In genomic region chr1:75479635-75479989, GRCm38 (mm10) we compare ENCODE assay signal across 8 mouse cellular contexts. TPM values are rescaled to one million over a fixed set of nuclear protein-coding genes. Genes with fewer than 3 reads are reported as not detected.
DNase-seq lines count a peak whose midpoint lies in the region; ATAC-seq and TF ChIP-seq lines count a peak whose summit lies in the region.

No protein-coding gene starts in this region.

- no peak for DNase-seq in layer of hippocampus, adult 2 months (ENCODE audit: low spot score in 2 of 2)
- no peak for DNase-seq in layer of hippocampus, adult 9-11 months
- DNase-seq in hindbrain, postnatal 0 days (ENCODE audit: low spot score) = peak; percentile 32
- no peak for DNase-seq in layer of hippocampus, postnatal 25 days (ENCODE audit: extremely low spot score in 1 of 2, low spot score in 1 of 2)
- no peak for DNase-seq in adrenal gland, adult 2 months

- 1% methylated on average over 24 of the region's 24 CpGs for WGBS in embryonic facial prominence, embryonic 12.5 days
- under 1% methylated on average over 19 of the region's 24 CpGs for WGBS in hindbrain, postnatal 0 days

- no peak for TF ChIP-seq CTCF in layer of hippocampus, adult 2 months (conservative IDR thresholded peaks at IDR 0.05)
- no peak; the same call in 1 of the 2 replicates for TF ChIP-seq CTCF in hindbrain, postnatal 0 days (IDR thresholded peaks at IDR 0.05; ENCODE audit: low read depth)

- H3K4me3 ChIP-seq in layer of hippocampus, adult 2 months = peak overlapping the region; percentile 92
- peak overlapping the region; percentile 73 for H3K4me3 ChIP-seq in embryonic facial prominence, embryonic 12.5 days
- peak overlapping the region; percentile 61 for H3K4me3 ChIP-seq in hindbrain, postnatal 0 days (ENCODE audit: low read length)
- peak overlapping the region; percentile 28 for H3K4me3 ChIP-seq in myocyte

- peaks cover 23% of the 10 kb centered on the region for H3K4me1 ChIP-seq in embryonic facial prominence, embryonic 12.5 days
- peaks cover 9% of the 10 kb centered on the region; the same call in 1 of the 2 replicates for H3K4me1 ChIP-seq in hindbrain, postnatal 0 days (ENCODE audit: insufficient read depth, low read length)

- H3K36me3 ChIP-seq in embryonic facial prominence, embryonic 12.5 days = peaks cover 20% of the 10 kb centered on the region
- H3K36me3 ChIP-seq in hindbrain, postnatal 0 days (ENCODE audit: insufficient read depth, low read length) = peaks cover 37% of the 10 kb centered on the region
- peaks cover 4% of the 10 kb centered on the region for H3K36me3 ChIP-seq in myocyte (ENCODE audit: control insufficient read depth, insufficient read depth)

- peaks cover 6% of the 10 kb centered on the region for H3K79me2 ChIP-seq in myocyte (ENCODE audit: control insufficient read depth, insufficient read depth)

- no peaks in the 10 kb centered on the region for H3K9me3 ChIP-seq in embryonic facial prominence, embryonic 12.5 days
- no peaks in the 10 kb centered on the region for H3K9me3 ChIP-seq in hindbrain, postnatal 0 days (ENCODE audit: low read length)

- H3K27ac ChIP-seq in layer of hippocampus, adult 2 months = peak overlapping the region; percentile 97
- no peak overlapping the region for H3K27ac ChIP-seq in embryonic facial prominence, embryonic 12.5 days
- H3K27ac ChIP-seq in hindbrain, postnatal 0 days = peak overlapping the region; percentile 79

- no peak overlapping the region for H3K9ac ChIP-seq in embryonic facial prominence, embryonic 12.5 days
- peak overlapping the region; percentile 80 for H3K9ac ChIP-seq in hindbrain, postnatal 0 days (replicated peaks; ENCODE audit: low read length)

- peak overlapping the region; percentile 87 for H3K4me2 ChIP-seq in embryonic facial prominence, embryonic 12.5 days (replicated peaks)
- peak overlapping the region; percentile 78 for H3K4me2 ChIP-seq in hindbrain, postnatal 0 days (ENCODE audit: low read depth, low read length)
- H3K4me2 ChIP-seq in myocyte (ENCODE audit: low read depth) = peak overlapping the region; percentile 67

- TF ChIP-seq POLR2A in myocyte (IDR thresholded peaks at IDR 0.05; ENCODE audit: insufficient read length, low read depth) = no peak

- H3K27me3 ChIP-seq in embryonic facial prominence, embryonic 12.5 days = peaks cover 45% of the 10 kb centered on the region
- no peaks in the 10 kb centered on the region for H3K27me3 ChIP-seq in hindbrain, postnatal 0 days (ENCODE audit: insufficient read depth, low read length)
- H3K27me3 ChIP-seq in myocyte (ENCODE audit: control insufficient read depth, insufficient read depth, insufficient read length) = peaks cover 6% of the 10 kb centered on the region

- ATAC-seq in embryonic facial prominence, embryonic 12.5 days (ENCODE audit: insufficient number of reproducible peaks, insufficient read depth, low FRiP score, low TSS enrichment) = no peak; the same call in 1 of the 2 replicates
- no peak for ATAC-seq in hindbrain, postnatal 0 days
- no peak for ATAC-seq in megakaryocyte progenitor cell, adult 5-6 weeks (replicated peaks; ENCODE audit: poor library complexity)

- peak overlapping the region; percentile 53 for H3ac ChIP-seq in myocyte (ENCODE audit: control insufficient read depth, insufficient read length)

TF ChIP-seq in myocyte, 11 proteins besides CTCF, POLR2A, EP300 and RAD21:
- TF ChIP-seq TCF12 (IDR thresholded peaks at IDR 0.05; ENCODE audit: insufficient read depth, poor library complexity, severe bottlenecking) (no peak), SRF (IDR thresholded peaks at IDR 0.05; ENCODE audit: control insufficient read depth, insufficient read length, low read depth) (no peak)

RNA-seq across cellular contexts. Expression of gene Tmem198, which starts 0.3 kb away (rescaled TPM):
- 10 to 100 TPM; 64.0 to 65.4 TPM for total RNA-seq in layer of hippocampus, adult 2 months (2021)
- 2.5 and 3.1 TPM in 2 replicates for polyA plus RNA-seq in embryonic facial prominence, embryonic 12.5 days (2016; fragmentation: Nextera tagmentation; extraction: Ambion mirVana)
- total RNA-seq in hindbrain, postnatal 0 days (2014; rRNA removed) = 52.7 and 69.3 TPM in 2 replicates
- polyA plus RNA-seq in hindbrain, postnatal 0 days (2015; fragmentation: Nextera tagmentation; extraction: Ambion mirVana) = 33.9 and 36.4 TPM in 2 replicates
- polyA plus RNA-seq in myocyte (2012; fragmentation: generic; extraction: Trizol) = 0.78 TPM
- total RNA-seq in layer of hippocampus, postnatal 25 days (2021) = 10 to 100 TPM; 70.3 to 73.8 TPM
- total RNA-seq in adrenal gland, adult 2 months (2021) = 1 to 10 TPM; 2.5 to 2.8 TPM
- 15.0 and 17.4 TPM in 2 replicates for polyA plus RNA-seq in adrenal gland, adult 2 months (2012; rRNA removed)
- not detected in 2 replicates for total RNA-seq in megakaryocyte progenitor cell, adult 5-6 weeks (2015)
- total RNA-seq in megakaryocyte progenitor cell, adult 5-6 weeks (2017) = 2.9 TPM in 1 of 2 replicates, not detected in the other

RNA-seq across cellular contexts. Expression of gene Chpf, which starts 0.5 kb away (rescaled TPM):
- total RNA-seq in layer of hippocampus, adult 2 months (2021) = 10 to 100 TPM; 80.5 to 86.6 TPM
- polyA plus RNA-seq in embryonic facial prominence, embryonic 12.5 days (2016; fragmentation: Nextera tagmentation; extraction: Ambion mirVana) = 32.5 and 33.5 TPM in 2 replicates
- total RNA-seq in hindbrain, postnatal 0 days (2014; rRNA removed) = 155 and 173 TPM in 2 replicates
- 55.3 and 55.8 TPM in 2 replicates for polyA plus RNA-seq in hindbrain, postnatal 0 days (2015; fragmentation: Nextera tagmentation; extraction: Ambion mirVana)
- polyA plus RNA-seq in myocyte (2012; fragmentation: generic; extraction: Trizol) = 52.1 TPM
- 10 to 100 TPM; 77.2 to 82.8 TPM for total RNA-seq in layer of hippocampus, postnatal 25 days (2021)
- total RNA-seq in adrenal gland, adult 2 months (2021) = 10 to 100 TPM; 50.9 to 57.8 TPM
- 250 and 268 TPM in 2 replicates for polyA plus RNA-seq in adrenal gland, adult 2 months (2012; rRNA removed)
- 0.27 and 0.83 TPM in 2 replicates for total RNA-seq in megakaryocyte progenitor cell, adult 5-6 weeks (2015)
- 0.57 and 2.0 TPM in 2 replicates for total RNA-seq in megakaryocyte progenitor cell, adult 5-6 weeks (2017)

RNA-seq across cellular contexts. Expression of gene Obsl1, which starts 26.6 kb away (rescaled TPM):
- 10 to 100 TPM; 20.6 to 25.9 TPM for total RNA-seq in layer of hippocampus, adult 2 months (2021)
- 101 and 104 TPM in 2 replicates for polyA plus RNA-seq in embryonic facial prominence, embryonic 12.5 days (2016; fragmentation: Nextera tagmentation; extraction: Ambion mirVana)
- 52.4 and 62.4 TPM in 2 replicates for total RNA-seq in hindbrain, postnatal 0 days (2014; rRNA removed)
- 22.7 and 23.9 TPM in 2 replicates for polyA plus RNA-seq in hindbrain, postnatal 0 days (2015; fragmentation: Nextera tagmentation; extraction: Ambion mirVana)
- 148 TPM for polyA plus RNA-seq in myocyte (2012; fragmentation: generic; extraction: Trizol)
- total RNA-seq in layer of hippocampus, postnatal 25 days (2021) = 10 to 100 TPM; 18.9 to 20.2 TPM
- total RNA-seq in adrenal gland, adult 2 months (2021) = 10 to 100 TPM; 35.9 to 56.6 TPM
- polyA plus RNA-seq in adrenal gland, adult 2 months (2012; rRNA removed) = 81.5 and 101 TPM in 2 replicates
- 1.0 TPM in 1 of 2 replicates, not detected in the other for total RNA-seq in megakaryocyte progenitor cell, adult 5-6 weeks (2015)
- total RNA-seq in megakaryocyte progenitor cell, adult 5-6 weeks (2017) = 0.30 TPM in 1 of 2 replicates, not detected in the other

RNA-seq across cellular contexts. Expression of gene Inha, which starts 27.3 kb away (rescaled TPM):
- 10 to 100 TPM; 15.3 to 16.5 TPM for total RNA-seq in layer of hippocampus, adult 2 months (2021)
- 11.7 and 11.8 TPM in 2 replicates for polyA plus RNA-seq in embryonic facial prominence, embryonic 12.5 days (2016; fragmentation: Nextera tagmentation; extraction: Ambion mirVana)
- 28.9 and 31.8 TPM in 2 replicates for total RNA-seq in hindbrain, postnatal 0 days (2014; rRNA removed)
- polyA plus RNA-seq in hindbrain, postnatal 0 days (2015; fragmentation: Nextera tagmentation; extraction: Ambion mirVana) = 20.3 TPM in 2 replicates
- polyA plus RNA-seq in myocyte (2012; fragmentation: generic; extraction: Trizol) = 4.7 TPM
- 10 to 100 TPM; 11.3 to 19.9 TPM for total RNA-seq in layer of hippocampus, postnatal 25 days (2021)
- total RNA-seq in adrenal gland, adult 2 months (2021) = 10 to 100 TPM; 15.0 to 38.5 TPM
- 193 and 227 TPM in 2 replicates for polyA plus RNA-seq in adrenal gland, adult 2 months (2012; rRNA removed)
- total RNA-seq in megakaryocyte progenitor cell, adult 5-6 weeks (2015) = not detected in 2 replicates
- total RNA-seq in megakaryocyte progenitor cell, adult 5-6 weeks (2017) = not detected in 2 replicates

RNA-seq across cellular contexts. Expression of gene Asic4, which starts 29.4 kb away (rescaled TPM):
- total RNA-seq in layer of hippocampus, adult 2 months (2021) = 1 to 10 TPM; 5.5 to 7.1 TPM
- polyA plus RNA-seq in embryonic facial prominence, embryonic 12.5 days (2016; fragmentation: Nextera tagmentation; extraction: Ambion mirVana) = 0.64 and 0.76 TPM in 2 replicates
- total RNA-seq in hindbrain, postnatal 0 days (2014; rRNA removed) = 71.4 and 74.1 TPM in 2 replicates
- polyA plus RNA-seq in hindbrain, postnatal 0 days (2015; fragmentation: Nextera tagmentation; extraction: Ambion mirVana) = 17.0 and 21.0 TPM in 2 replicates
- polyA plus RNA-seq in myocyte (2012; fragmentation: generic; extraction: Trizol) = 0.28 TPM
- total RNA-seq in layer of hippocampus, postnatal 25 days (2021) = 1 to 10 TPM; 8.9 to 9.9 TPM
- total RNA-seq in adrenal gland, adult 2 months (2021) = 1 to 10 TPM; 3.7 to 6.8 TPM
- 9.5 and 13.6 TPM in 2 replicates for polyA plus RNA-seq in adrenal gland, adult 2 months (2012; rRNA removed)
- not detected in 2 replicates for total RNA-seq in megakaryocyte progenitor cell, adult 5-6 weeks (2015)
- not detected in 2 replicates for total RNA-seq in megakaryocyte progenitor cell, adult 5-6 weeks (2017)

Comparison
In these comparisons a context has a peak if more than half of its experiments do, and no peak if none do; other contexts are left out.
1. H3K4me3 ChIP-seq: peak in every context shown above with its lines; median percentile 92 in layer of hippocampus, adult 2 months; 73 in embryonic facial prominence, embryonic 12.5 days; 61 in hindbrain, postnatal 0 days; 28 in myocyte.
2. RNA of gene Tmem198, which starts 0.3 kb away (total RNA-seq): 70.3 to 73.8 TPM in layer of hippocampus, postnatal 25 days, 52.7 to 69.3 TPM in hindbrain, postnatal 0 days and 64.0 to 65.4 TPM in layer of hippocampus, adult 2 months; 2.5 to 2.8 TPM in adrenal gland, adult 2 months and 2.9 TPM in megakaryocyte progenitor cell, adult 5-6 weeks; every median in the first group is over 10 times any median in the second.
3. RNA of gene Chpf, which starts 0.5 kb away (total RNA-seq): 155 to 173 TPM in hindbrain, postnatal 0 days, 80.5 to 86.6 TPM in layer of hippocampus, adult 2 months, 77.2 to 82.8 TPM in layer of hippocampus, postnatal 25 days and 50.9 to 57.8 TPM in adrenal gland, adult 2 months; 0.27 to 2.0 TPM in megakaryocyte progenitor cell, adult 5-6 weeks; every median in the first group is over 10 times any median in the second.
4. RNA of gene Obsl1, which starts 26.6 kb away (total RNA-seq): 35.9 to 56.6 TPM in adrenal gland, adult 2 months, 52.4 to 62.4 TPM in hindbrain, postnatal 0 days, 20.6 to 25.9 TPM in layer of hippocampus, adult 2 months and 18.9 to 20.2 TPM in layer of hippocampus, postnatal 25 days; 0.30 to 1.0 TPM in megakaryocyte progenitor cell, adult 5-6 weeks; every median in the first group is over 4 times any median in the second.
5. Peak in every context shown above with its lines, with median percentiles within 50 percentile points of each other: H3K4me2 ChIP-seq.